Mouse (Mus musculus): ENCODE results near the gene Cyth1. TPM values are rescaled to one million over a fixed set of nuclear protein-coding genes. Genes with fewer than 3 reads are reported as not detected.

Cyth1 gene
- polyA plus RNA-seq, 1 experiment, result 9.3 TPM

- peaks cover 78% of the 10 kb centered on the region for H3K36me3 ChIP-seq (replicated peaks; ENCODE audit: low read length)
- no peak overlapping the region for H3K4me3 ChIP-seq (replicated peaks)
- H3K4me1 ChIP-seq, result peaks cover 10% of the 10 kb centered on the region; the same call in 1 of the 2 replicates
- H3K27me3 ChIP-seq (replicated peaks), result no peaks in the 10 kb centered on the region
- TF ChIP-seq FLI1 (IDR thresholded peaks at IDR 0.05; ENCODE audit: low read length) (no peak), GATA1 (IDR thresholded peaks at IDR 0.05; ENCODE audit: borderline replicate concordance, low read length) (no peak)
- H3K9me3 ChIP-seq, result no peaks in the 10 kb centered on the region
These were observed 83.8 kb downstream of the Cyth1 start for GRCm38 (mm10) chr11:118164566-118164965.

- Histone ChIP-seq H3K4me1 (peaks cover 10% of the 10 kb centered on the region; the same call in 1 of the 2 replicates), H3K9me3 (no peaks in the 10 kb centered on the region), H3K4me3 (replicated peaks) (no peak overlapping the region), H3K36me3 (replicated peaks; ENCODE audit: low read length) (peaks cover 56% of the 10 kb centered on the region), H3K27me3 (replicated peaks) (no peaks in the 10 kb centered on the region)
- TF ChIP-seq FLI1 (IDR thresholded peaks at IDR 0.05; ENCODE audit: low read length), result no peak
- TF ChIP-seq GATA1 (IDR thresholded peaks at IDR 0.05; ENCODE audit: borderline replicate concordance, low read length), result no peak
These were observed 86.1 kb downstream of the Cyth1 start for GRCm38 (mm10) chr11:118162245-118162644.

GRCm38 (mm10) chr11:118161240-118161639, 87.2 kb downstream of the Cyth1 start:
- Histone ChIP-seq H3K36me3 (replicated peaks; ENCODE audit: low read length) (peaks cover 46% of the 10 kb centered on the region), H3K9me3 (peaks cover 1% of the 10 kb centered on the region; the same call in 1 of the 2 replicates), H3K4me3 (replicated peaks) (no peak overlapping the region), H3K27me3 (replicated peaks) (no peaks in the 10 kb centered on the region), H3K4me1 (peaks cover 10% of the 10 kb centered on the region; the same call in 1 of the 2 replicates)
- no peak for TF ChIP-seq GATA1 (IDR thresholded peaks at IDR 0.05; ENCODE audit: borderline replicate concordance, low read length)
- TF ChIP-seq FLI1 (IDR thresholded peaks at IDR 0.05; ENCODE audit: low read length), result no peak

GRCm38 (mm10) chr11:118160763-118161162, 87.6 kb downstream of the Cyth1 start:
- H3K4me1 ChIP-seq, result peaks cover 10% of the 10 kb centered on the region; the same call in 1 of the 2 replicates
- H3K9me3 ChIP-seq, result peaks cover 6% of the 10 kb centered on the region
- no peak for TF ChIP-seq FLI1 (IDR thresholded peaks at IDR 0.05; ENCODE audit: low read length)
- no peak for TF ChIP-seq GATA1 (IDR thresholded peaks at IDR 0.05; ENCODE audit: borderline replicate concordance, low read length)
- H3K4me3 ChIP-seq (replicated peaks), result no peak overlapping the region
- peaks cover 41% of the 10 kb centered on the region for H3K36me3 ChIP-seq (replicated peaks; ENCODE audit: low read length)
- H3K27me3 ChIP-seq (replicated peaks), result no peaks in the 10 kb centered on the region

- peaks cover 15% of the 10 kb centered on the region for H3K4me1 ChIP-seq
- TF ChIP-seq GATA1 (IDR thresholded peaks at IDR 0.05; ENCODE audit: borderline replicate concordance, low read length) (no peak), FLI1 (IDR thresholded peaks at IDR 0.05; ENCODE audit: low read length) (no peak)
- peaks cover 23% of the 10 kb centered on the region for H3K36me3 ChIP-seq (replicated peaks; ENCODE audit: low read length)
- H3K9me3 ChIP-seq, result peaks cover 6% of the 10 kb centered on the region
- no peak overlapping the region for H3K4me3 ChIP-seq (replicated peaks)
- no peaks in the 10 kb centered on the region for H3K27me3 ChIP-seq (replicated peaks)
These were observed 89.6 kb downstream of the Cyth1 start for GRCm38 (mm10) chr11:118158753-118159152.

GRCm38 (mm10) chr11:118156480-118157060, 91.8 kb downstream of the Cyth1 start:
- Histone ChIP-seq H3K36me3 (replicated peaks; ENCODE audit: low read length) (peaks cover 5% of the 10 kb centered on the region), H3K9me3 (peaks cover 9% of the 10 kb centered on the region), H3K4me3 (replicated peaks) (no peak overlapping the region), H3K4me1 (peaks cover 24% of the 10 kb centered on the region), H3K27me3 (replicated peaks) (no peaks in the 10 kb centered on the region)
- no peak for TF ChIP-seq GATA1 (IDR thresholded peaks at IDR 0.05; ENCODE audit: borderline replicate concordance, low read length)

- TF ChIP-seq FLI1 (IDR thresholded peaks at IDR 0.05; ENCODE audit: low read length) (no peak), GATA1 (IDR thresholded peaks at IDR 0.05; ENCODE audit: borderline replicate concordance, low read length) (no peak)
- Histone ChIP-seq H3K36me3 (replicated peaks; ENCODE audit: low read length) (no peaks in the 10 kb centered on the region), H3K9me3 (peaks cover 25% of the 10 kb centered on the region), H3K27me3 (replicated peaks) (peaks cover 16% of the 10 kb centered on the region), H3K4me3 (replicated peaks) (peak overlapping the region; percentile 42), H3K4me1 (peaks cover 24% of the 10 kb centered on the region)
These were observed 95.4 kb downstream of the Cyth1 start for GRCm38 (mm10) chr11:118152964-118153363.

- TF ChIP-seq FLI1 (IDR thresholded peaks at IDR 0.05; ENCODE audit: low read length) (no peak), GATA1 (IDR thresholded peaks at IDR 0.05; ENCODE audit: borderline replicate concordance, low read length) (no peak)
- peak overlapping the region; percentile 50 for H3K4me3 ChIP-seq (replicated peaks)
These were observed 96.8 kb downstream of the Cyth1 start for GRCm38 (mm10) chr11:118151423-118152180.

GRCm38 (mm10) chr11:118150115-118150701, 98.2 kb downstream of the Cyth1 start:
- Histone ChIP-seq H3K36me3 (replicated peaks; ENCODE audit: low read length) (no peaks in the 10 kb centered on the region), H3K27me3 (replicated peaks) (peaks cover 21% of the 10 kb centered on the region), H3K9me3 (peaks cover 19% of the 10 kb centered on the region), H3K4me3 (replicated peaks) (peak overlapping the region; percentile 25), H3K4me1 (peaks cover 43% of the 10 kb centered on the region)
- no peak for TF ChIP-seq GATA1 (IDR thresholded peaks at IDR 0.05; ENCODE audit: borderline replicate concordance, low read length)
- TF ChIP-seq FLI1 (IDR thresholded peaks at IDR 0.05; ENCODE audit: low read length), result no peak

More at GRCm38 (mm10) chr11:118151423-118152180, 96.8 kb downstream of the Cyth1 start:
- peaks cover 25% of the 10 kb centered on the region for H3K9me3 ChIP-seq
- no peaks in the 10 kb centered on the region for H3K36me3 ChIP-seq (replicated peaks; ENCODE audit: low read length)
- H3K27me3 ChIP-seq (replicated peaks), result peaks cover 16% of the 10 kb centered on the region
- H3K4me1 ChIP-seq, result peaks cover 29% of the 10 kb centered on the region
